Mouse (Mus musculus): ENCODE measurements around the gene Setdb1. TPM values are rescaled to one million over a fixed set of nuclear protein-coding genes. Genes with fewer than 3 reads are reported as not detected.

Gene Setdb1
- polyA plus RNA-seq, 1 experiment from 2014 or later, result 31.6 TPM

DNA sequence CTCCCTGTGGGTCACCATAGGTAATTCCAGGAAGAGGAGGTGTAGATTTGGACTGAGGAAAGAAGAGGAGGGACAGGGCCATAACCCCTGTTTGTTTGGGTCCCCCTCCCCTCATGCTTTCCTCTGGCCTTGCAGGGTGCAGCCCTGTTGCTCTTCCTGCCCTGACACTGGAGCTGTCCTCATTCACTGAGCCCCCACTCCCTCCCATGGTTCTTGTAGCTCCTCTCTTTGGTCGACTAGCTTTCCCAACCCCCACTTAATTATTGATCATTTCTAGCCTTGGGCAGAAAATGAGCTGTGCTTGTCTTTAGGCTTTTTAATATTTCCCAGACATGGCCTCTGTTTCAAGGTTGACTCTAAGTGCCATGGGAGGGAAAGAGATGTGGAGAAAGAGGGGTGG, 72.9 kb downstream of the Setdb1 start:
- no peak overlapping the region for H3K27ac ChIP-seq (ENCODE audit: low read depth, low read length)
- no peak overlapping the region; the same call in 1 of the 2 replicates for H3K9ac ChIP-seq (ENCODE audit: low read depth, low read length)
- no peaks in the 10 kb centered on the region for H3K9me3 ChIP-seq (replicated peaks; ENCODE audit: control insufficient read depth, low read length)
- 32% methylated on average over 1 of the region's 1 CpGs for WGBS (ENCODE audit: insufficient replicate concordance)
- no peaks in the 10 kb centered on the region for H3K27me3 ChIP-seq (ENCODE audit: control insufficient read depth, insufficient read depth, low read length)
- H3K36me3 ChIP-seq (ENCODE audit: control insufficient read depth, insufficient read depth, low read length), result peaks cover 10% of the 10 kb centered on the region
- peaks cover 9% of the 10 kb centered on the region for H3K4me1 ChIP-seq (ENCODE audit: control insufficient read depth, insufficient read depth, low read length)
- ATAC-seq (replicated peaks; ENCODE audit: insufficient number of reproducible peaks, low FRiP score, low TSS enrichment), result no peak
- peak overlapping the region; percentile 81 for H3K4me2 ChIP-seq
- peak overlapping the region; percentile 84 for H3K4me3 ChIP-seq (ENCODE audit: low read depth, low read length)

DNA sequence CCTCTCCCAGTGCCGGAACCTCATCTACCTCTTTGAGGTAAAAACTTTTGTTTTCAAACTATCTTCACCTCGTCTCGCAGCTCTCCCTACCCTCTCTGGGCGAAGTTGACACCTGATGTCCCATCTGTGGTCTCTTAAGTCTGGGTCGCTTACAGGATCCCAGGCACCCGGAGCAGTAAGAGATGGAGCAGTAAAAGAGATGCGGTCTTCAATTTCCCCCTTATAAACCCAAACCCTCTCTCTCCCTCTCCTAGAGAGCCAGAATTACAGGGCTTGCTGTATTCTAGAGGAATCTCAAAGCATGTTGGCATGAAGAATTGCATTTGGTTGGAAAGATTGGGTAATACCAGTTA, 73.4 kb downstream of the Setdb1 start:
- H3K4me1 ChIP-seq (ENCODE audit: control insufficient read depth, insufficient read depth, low read length), result peaks cover 9% of the 10 kb centered on the region
- 1% methylated on average over 7 of the region's 7 CpGs for WGBS (ENCODE audit: insufficient replicate concordance)
- ATAC-seq (replicated peaks; ENCODE audit: insufficient number of reproducible peaks, low FRiP score, low TSS enrichment), result no peak
- peak overlapping the region; percentile 98 for H3K27ac ChIP-seq (ENCODE audit: low read depth, low read length)
- H3K4me2 ChIP-seq, result peak overlapping the region; percentile 81
- H3K9me3 ChIP-seq (replicated peaks; ENCODE audit: control insufficient read depth, low read length), result no peaks in the 10 kb centered on the region
- H3K27me3 ChIP-seq (ENCODE audit: control insufficient read depth, insufficient read depth, low read length), result no peaks in the 10 kb centered on the region
- H3K36me3 ChIP-seq (ENCODE audit: control insufficient read depth, insufficient read depth, low read length), result peaks cover 9% of the 10 kb centered on the region
- H3K9ac ChIP-seq (ENCODE audit: low read depth, low read length), result peak overlapping the region; percentile 93
- H3K4me3 ChIP-seq (ENCODE audit: low read depth, low read length), result peak overlapping the region; percentile 84

DNA sequence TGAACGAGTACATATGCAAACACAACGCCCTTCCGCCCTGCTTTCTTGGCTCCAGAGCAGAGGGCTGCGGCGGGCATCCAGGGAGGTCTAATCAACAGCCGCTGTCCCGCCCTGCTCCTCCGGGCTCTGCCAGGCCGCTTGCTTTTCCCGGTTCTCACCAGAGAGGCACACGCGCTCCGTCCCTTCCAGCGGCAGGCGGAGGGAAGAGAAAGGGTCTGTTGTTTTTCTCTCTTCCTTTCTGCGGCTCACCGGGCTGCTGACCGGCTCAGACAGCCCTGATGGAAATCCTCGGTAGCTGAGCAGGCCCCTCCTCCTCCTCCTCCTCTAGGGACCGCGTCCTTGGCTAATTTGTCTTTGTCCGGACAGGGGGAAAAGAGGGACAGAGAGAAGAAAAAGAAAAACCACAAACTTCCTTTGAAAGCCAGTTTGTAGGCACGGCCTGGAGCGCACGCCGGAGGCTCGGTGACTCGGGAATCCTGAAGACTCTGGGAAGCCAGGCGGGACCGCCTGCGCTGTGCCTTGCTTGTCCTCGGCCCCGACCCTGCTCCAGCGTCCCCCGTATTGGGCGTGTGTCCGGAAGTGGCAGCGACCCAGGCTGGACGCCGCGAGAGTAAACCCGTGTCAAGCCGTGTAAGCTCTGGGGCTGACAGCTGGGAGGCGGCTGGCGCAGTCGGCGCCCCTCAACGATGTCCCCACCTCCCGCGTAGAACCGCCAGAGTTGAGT, 74.0 kb downstream of the Setdb1 start:
- peak; percentile 68 for ATAC-seq (replicated peaks; ENCODE audit: insufficient number of reproducible peaks, low FRiP score, low TSS enrichment)
- Histone ChIP-seq H3K4me2 (peak overlapping the region; percentile 81), H3K27ac (ENCODE audit: low read depth, low read length) (peak overlapping the region; percentile 98), H3K9me3 (replicated peaks; ENCODE audit: control insufficient read depth, low read length) (no peaks in the 10 kb centered on the region), H3K27me3 (ENCODE audit: control insufficient read depth, insufficient read depth, low read length) (no peaks in the 10 kb centered on the region), H3K4me3 (ENCODE audit: low read depth, low read length) (peak overlapping the region; percentile 84), H3K4me1 (ENCODE audit: control insufficient read depth, insufficient read depth, low read length) (peaks cover 9% of the 10 kb centered on the region), H3K9ac (ENCODE audit: low read depth, low read length) (peak overlapping the region; percentile 93), H3K36me3 (ENCODE audit: control insufficient read depth, insufficient read depth, low read length) (peaks cover 3% of the 10 kb centered on the region; the same call in 1 of the 2 replicates)
- under 1% methylated on average over 51 of the region's 51 CpGs for WGBS (ENCODE audit: insufficient replicate concordance)

DNA sequence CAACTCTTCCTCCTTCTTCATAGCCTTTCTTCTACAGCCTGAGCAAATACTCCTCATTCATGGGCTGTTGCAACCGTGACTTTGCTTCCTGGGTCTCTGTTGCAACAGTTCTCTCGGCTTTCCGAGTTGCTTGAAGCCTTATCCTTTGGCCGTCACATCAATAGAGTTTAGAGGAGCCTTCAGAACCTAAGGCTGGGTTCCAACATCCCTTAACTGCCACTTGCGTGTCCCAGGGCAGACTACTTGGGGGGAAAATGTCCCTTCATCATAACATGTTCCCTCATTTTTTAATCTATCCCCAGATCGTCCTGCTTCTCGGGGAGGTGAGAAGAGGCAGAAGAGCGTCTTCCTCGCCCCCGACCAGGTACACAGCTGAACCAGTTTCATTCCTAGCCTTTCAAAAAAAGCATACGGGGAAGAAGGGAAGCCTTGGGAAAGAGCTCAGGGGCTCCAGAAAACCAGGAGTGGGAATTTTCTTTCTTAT, 74.6 kb downstream of the Setdb1 start:
- Histone ChIP-seq H3K27me3 (ENCODE audit: control insufficient read depth, insufficient read depth, low read length) (no peaks in the 10 kb centered on the region), H3K9me3 (replicated peaks; ENCODE audit: control insufficient read depth, low read length) (no peaks in the 10 kb centered on the region), H3K4me2 (peak overlapping the region; percentile 81), H3K27ac (ENCODE audit: low read depth, low read length) (peak overlapping the region; percentile 98), H3K4me1 (ENCODE audit: control insufficient read depth, insufficient read depth, low read length) (peaks cover 9% of the 10 kb centered on the region), H3K4me3 (ENCODE audit: low read depth, low read length) (peak overlapping the region; percentile 84), H3K36me3 (ENCODE audit: control insufficient read depth, insufficient read depth, low read length) (no peaks in the 10 kb centered on the region), H3K9ac (ENCODE audit: low read depth, low read length) (peak overlapping the region; percentile 93)
- under 1% methylated on average over 11 of the region's 11 CpGs for WGBS (ENCODE audit: insufficient replicate concordance)
- ATAC-seq (replicated peaks; ENCODE audit: insufficient number of reproducible peaks, low FRiP score, low TSS enrichment), result no peak

DNA sequence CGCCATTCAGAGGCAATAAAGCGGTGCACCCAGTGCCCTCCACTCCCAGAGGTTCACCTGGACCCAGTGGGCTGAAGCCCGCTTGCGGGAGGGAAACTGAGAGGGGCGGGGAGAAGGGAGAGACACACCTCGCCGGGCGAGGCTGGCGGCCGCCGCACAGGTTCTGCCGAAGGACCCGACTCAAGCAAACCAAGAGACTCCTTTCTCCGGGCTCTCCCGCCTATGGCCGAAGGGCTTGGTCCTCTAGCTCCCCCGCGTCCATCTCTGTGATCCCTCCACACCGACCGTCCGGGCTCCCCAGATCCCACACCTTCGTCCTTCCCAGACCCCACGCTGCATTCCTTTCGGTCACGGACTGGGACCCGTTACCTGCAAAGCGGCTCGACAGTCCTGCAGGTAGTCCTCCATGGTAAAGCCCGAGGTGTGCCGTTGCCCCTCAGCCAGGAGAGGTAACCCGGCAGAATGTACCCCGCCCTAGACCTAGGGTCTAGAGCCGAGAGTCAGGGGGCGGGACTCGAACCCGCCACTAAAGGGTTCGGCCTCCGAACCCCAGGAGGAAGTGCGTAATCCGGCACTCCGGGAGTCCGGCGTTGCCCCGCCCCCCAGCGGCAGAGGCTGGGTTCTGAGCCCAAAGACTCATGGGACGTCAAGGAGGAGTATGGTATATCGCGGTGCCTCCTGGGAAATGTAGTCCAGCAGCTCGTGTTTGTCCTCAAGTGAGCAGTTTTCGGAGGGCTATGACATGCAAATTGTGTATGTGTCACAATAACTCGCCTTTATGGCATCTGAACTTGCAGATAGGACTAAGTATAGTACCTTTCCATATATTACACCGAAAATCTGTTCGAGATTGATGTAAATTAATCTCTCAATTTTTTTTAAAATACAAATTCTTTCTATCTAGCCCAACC, 75.5 kb downstream of the Setdb1 start, which contains the start of the genes Mindy1 and Prune1:
Gene Mindy1 (plus strand): TSS at position 130 of the 911 bp plus-strand sequence.
Gene Prune1 (minus strand): TSS at position 861 of the 911 bp plus-strand sequence.
- H3K36me3 ChIP-seq (ENCODE audit: control insufficient read depth, insufficient read depth, low read length), result no peaks in the 10 kb centered on the region
- H3K4me1 ChIP-seq (ENCODE audit: control insufficient read depth, insufficient read depth, low read length), result peaks cover 9% of the 10 kb centered on the region
- H3K4me2 ChIP-seq, result peak within 1 kb of the TSS; percentile 81
- under 1% methylated on average over 53 of the region's 53 CpGs for WGBS (ENCODE audit: insufficient replicate concordance)
- peak within 1 kb of the TSS; percentile 96 for H3K9ac ChIP-seq (ENCODE audit: low read depth, low read length)
- peak within 1 kb of the TSS; percentile 98 for H3K27ac ChIP-seq (ENCODE audit: low read depth, low read length)
- ATAC-seq (replicated peaks; ENCODE audit: insufficient number of reproducible peaks, low FRiP score, low TSS enrichment), result peak; percentile 87
- H3K4me3 ChIP-seq (ENCODE audit: low read depth, low read length), result peak within 1 kb of the TSS; percentile 84
- H3K27me3 ChIP-seq (ENCODE audit: control insufficient read depth, insufficient read depth, low read length), result no peaks in the 10 kb centered on the region
- H3K9me3 ChIP-seq (replicated peaks; ENCODE audit: control insufficient read depth, low read length), result no peaks in the 10 kb centered on the region

DNA sequence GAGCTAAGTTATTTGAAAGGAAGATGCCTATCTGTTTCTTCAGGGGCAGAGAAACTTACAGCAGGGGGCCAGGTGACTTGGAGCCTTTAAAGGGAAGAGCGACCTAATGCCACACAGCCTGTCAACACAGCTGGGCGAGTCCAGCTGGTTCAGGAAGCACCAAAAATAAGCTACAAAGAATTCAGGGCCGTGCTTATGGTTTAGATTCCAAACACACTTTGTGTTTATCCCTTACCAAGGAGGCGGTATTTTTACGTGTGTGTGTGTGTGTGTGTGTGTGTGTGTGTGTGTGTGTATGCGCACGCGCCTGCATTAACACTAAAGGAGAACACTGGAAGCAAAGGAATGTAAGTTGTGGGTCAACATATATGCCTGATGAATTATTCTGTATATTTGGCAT, 76.3 kb downstream of the Setdb1 start:
- WGBS (ENCODE audit: insufficient replicate concordance), result 11% methylated on average over 8 of the region's 8 CpGs

DNA sequence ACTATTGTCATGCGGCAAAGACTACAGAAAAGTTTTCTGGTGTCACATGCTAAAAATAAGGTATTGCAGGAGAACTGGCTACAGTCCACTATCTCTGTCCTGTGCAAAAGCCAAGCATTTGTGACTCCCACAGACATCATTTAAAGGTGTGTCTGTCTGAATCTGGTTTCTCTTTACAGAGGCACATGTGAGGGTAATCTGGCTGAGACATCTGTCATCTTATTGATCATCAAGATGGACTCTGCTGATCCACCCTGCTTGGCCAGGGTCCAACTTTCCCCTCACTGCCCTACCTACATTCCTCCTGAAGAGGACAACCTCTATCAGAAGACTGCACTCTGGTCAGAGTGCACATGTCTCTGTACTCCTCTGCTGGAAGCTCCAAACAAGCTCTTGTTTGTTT, 79.9 kb downstream of the Setdb1 start:
- Histone ChIP-seq H3K4me3 (ENCODE audit: low read depth, low read length) (no peak overlapping the region), H3K9me3 (replicated peaks; ENCODE audit: control insufficient read depth, low read length) (no peaks in the 10 kb centered on the region), H3K4me1 (ENCODE audit: control insufficient read depth, insufficient read depth, low read length) (peaks cover 3% of the 10 kb centered on the region; the same call in 1 of the 2 replicates), H3K36me3 (ENCODE audit: control insufficient read depth, insufficient read depth, low read length) (no peaks in the 10 kb centered on the region; the same call in 1 of the 2 replicates), H3K4me2 (no peak overlapping the region), H3K9ac (ENCODE audit: low read depth, low read length) (0 out of 2 replicates have a peak overlapping the region, but pooled peaks have one; percentile 39), H3K27ac (ENCODE audit: low read depth, low read length) (no peak overlapping the region), H3K27me3 (ENCODE audit: control insufficient read depth, insufficient read depth, low read length) (no peaks in the 10 kb centered on the region)
- 60% methylated on average over 1 of the region's 1 CpGs for WGBS (ENCODE audit: insufficient replicate concordance)
- no peak for ATAC-seq (replicated peaks; ENCODE audit: insufficient number of reproducible peaks, low FRiP score, low TSS enrichment)

More for the DNA sequence above, 76.3 kb downstream of the Setdb1 start:
- Histone ChIP-seq H3K4me2 (peak overlapping the region; percentile 81), H3K36me3 (ENCODE audit: control insufficient read depth, insufficient read depth, low read length) (no peaks in the 10 kb centered on the region), H3K9me3 (replicated peaks; ENCODE audit: control insufficient read depth, low read length) (no peaks in the 10 kb centered on the region), H3K4me3 (ENCODE audit: low read depth, low read length) (peak overlapping the region; percentile 84), H3K9ac (ENCODE audit: low read depth, low read length) (peak overlapping the region; percentile 96), H3K27ac (ENCODE audit: low read depth, low read length) (peak overlapping the region; percentile 84), H3K27me3 (ENCODE audit: control insufficient read depth, insufficient read depth, low read length) (no peaks in the 10 kb centered on the region), H3K4me1 (ENCODE audit: control insufficient read depth, insufficient read depth, low read length) (peaks cover 9% of the 10 kb centered on the region)
- no peak for ATAC-seq (replicated peaks; ENCODE audit: insufficient number of reproducible peaks, low FRiP score, low TSS enrichment)

DNA sequence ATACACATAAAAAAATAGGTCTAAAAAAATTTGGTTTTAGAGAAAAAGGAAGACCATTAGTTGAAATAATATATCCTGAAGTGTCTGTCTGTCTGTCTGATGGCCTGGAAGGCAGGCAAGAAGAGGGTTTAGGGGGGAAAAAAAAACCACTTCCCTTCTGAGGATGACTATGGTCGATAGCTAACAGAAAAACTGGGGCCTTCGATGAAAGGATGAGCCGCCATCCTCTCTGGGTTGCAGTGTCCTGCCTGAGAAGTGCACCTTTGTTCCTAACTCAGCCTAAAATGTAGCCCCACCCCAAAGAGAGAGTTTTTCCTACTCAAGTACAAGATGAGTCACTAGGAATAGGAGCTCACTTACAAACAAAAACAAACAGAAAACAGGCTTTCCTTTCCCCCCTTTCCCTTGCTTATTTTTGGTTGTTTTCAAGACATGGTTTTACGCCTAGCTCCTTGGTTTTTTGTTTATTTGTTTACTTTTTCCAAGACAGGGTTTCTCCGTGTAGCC, 80.5 kb downstream of the Setdb1 start:
- Histone ChIP-seq H3K9me3 (replicated peaks; ENCODE audit: control insufficient read depth, low read length) (no peaks in the 10 kb centered on the region), H3K9ac (ENCODE audit: low read depth, low read length) (no peak overlapping the region), H3K27ac (ENCODE audit: low read depth, low read length) (no peak overlapping the region; the same call in 1 of the 2 replicates), H3K36me3 (ENCODE audit: control insufficient read depth, insufficient read depth, low read length) (no peaks in the 10 kb centered on the region; the same call in 1 of the 2 replicates), H3K4me2 (no peak overlapping the region), H3K4me3 (ENCODE audit: low read depth, low read length) (no peak overlapping the region), H3K27me3 (ENCODE audit: control insufficient read depth, insufficient read depth, low read length) (no peaks in the 10 kb centered on the region), H3K4me1 (ENCODE audit: control insufficient read depth, insufficient read depth, low read length) (peaks cover 3% of the 10 kb centered on the region; the same call in 1 of the 2 replicates)
- no peak for ATAC-seq (replicated peaks; ENCODE audit: insufficient number of reproducible peaks, low FRiP score, low TSS enrichment)
- WGBS (ENCODE audit: insufficient replicate concordance), result 61% methylated on average over 5 of the region's 5 CpGs

All from heart, embryonic 11.5 days (tissue).